ENCODE assay signal across 17 mouse cellular contexts in the genomic region with DNA sequence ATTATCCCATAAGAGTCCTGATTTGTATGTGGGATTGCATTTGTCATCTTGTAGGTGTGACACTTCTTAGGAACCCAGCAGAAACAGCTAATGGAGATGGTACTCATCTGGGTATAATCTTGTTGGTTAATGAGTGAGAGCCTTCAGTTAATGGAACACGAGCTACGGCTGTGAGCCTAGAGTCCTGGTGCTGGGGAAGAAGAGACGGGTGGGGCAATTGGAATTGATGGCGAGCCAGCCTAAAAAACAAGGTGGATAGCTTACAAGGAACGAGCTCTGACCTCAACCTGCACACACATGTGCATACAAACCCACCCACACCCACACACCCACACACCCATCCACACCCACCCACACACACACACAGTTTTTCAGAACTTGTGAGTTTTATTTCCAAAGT.
A peak's percentile ranks its signal among the peaks of the same experiment; 100 is the strongest.
DNase-seq lines count a peak whose midpoint lies in the region; ATAC-seq lines count a peak whose summit lies in the region.
"Had no signal": no experiment of that assay in that cellular context is flagged by ENCODE, and none has a peak within 500 bp of the region (broad histone marks: within the 10 kb centered on the region; RNA-seq: fewer than 3 reads in every experiment).

No protein-coding gene starts in this region.

- DNase-seq in midbrain, embryonic 11.5 days (ENCODE audit: low spot score, missing footprints): no peak
- DNase-seq in midbrain, embryonic 10.5 days (ENCODE audit: low spot score): no peak
- DNase-seq in spleen, postnatal 14 days (ENCODE audit: low spot score in 2 of 2): no peak
- DNase-seq in left cerebral cortex, adult 11 months (ENCODE audit: low spot score): no peak
- DNase-seq in ovary, postnatal 10 days (ENCODE audit: low spot score): no peak
- DNase-seq: B cell, adult 2 months; gastrocnemius, postnatal 25 days; heart, adult 2 months; right cerebral cortex, postnatal 4 days had no signal

- H3K4me2 ChIP-seq in midbrain, embryonic 11.5 days: no peak overlapping the region
- H3K4me2 ChIP-seq in forebrain, embryonic 15.5 days (replicated peaks): no peak overlapping the region
- no peak overlapping the region for H3K4me2 ChIP-seq in hindbrain, embryonic 16.5 days (ENCODE audit: low read length)
- H3K4me2 ChIP-seq in neural tube, embryonic 14.5 days (ENCODE audit: low read depth, low read length): no peak overlapping the region
- H3K4me2 ChIP-seq: intestine, embryonic 15.5 days; kidney, embryonic 15.5 days; limb, embryonic 15.5 days; liver, embryonic 15.5 days had no signal

- H3K9ac ChIP-seq in midbrain, embryonic 11.5 days (ENCODE audit: low read length): no peak overlapping the region
- no peak overlapping the region for H3K9ac ChIP-seq in forebrain, embryonic 15.5 days (replicated peaks)
- H3K9ac ChIP-seq in hindbrain, embryonic 16.5 days (ENCODE audit: low read depth, low read length): no peak overlapping the region
- no peak overlapping the region for H3K9ac ChIP-seq in neural tube, embryonic 14.5 days (replicated peaks; ENCODE audit: low read depth, low read length)
- H3K9ac ChIP-seq: intestine, embryonic 15.5 days; kidney, embryonic 15.5 days; limb, embryonic 15.5 days; liver, embryonic 15.5 days had no signal

- WGBS in midbrain, embryonic 11.5 days: 77% methylated on average over 5 of the region's 5 CpGs
- 90% methylated on average over 5 of the region's 5 CpGs for WGBS in midbrain, embryonic 10.5 days
- WGBS in forebrain, embryonic 15.5 days: 76% methylated on average over 5 of the region's 5 CpGs
- 73% methylated on average over 5 of the region's 5 CpGs for WGBS in hindbrain, embryonic 16.5 days
- 76% methylated on average over 5 of the region's 5 CpGs for WGBS in neural tube, embryonic 14.5 days

- peak; percentile 52 for ATAC-seq in midbrain, embryonic 11.5 days (ENCODE audit: low FRiP score)
- ATAC-seq in forebrain, embryonic 15.5 days (replicated peaks): peak; percentile 62
- ATAC-seq in hindbrain, embryonic 16.5 days: peak; percentile 50
- peak; percentile 54; the same call in 1 of the 2 replicates for ATAC-seq in neural tube, embryonic 14.5 days (ENCODE audit: low read depth)

- H3K27ac ChIP-seq in midbrain, embryonic 11.5 days (ENCODE audit: low read depth, low read length): no peak overlapping the region
- no peak overlapping the region for H3K27ac ChIP-seq in midbrain, embryonic 10.5 days (replicated peaks)
- H3K27ac ChIP-seq in forebrain, embryonic 15.5 days (replicated peaks): no peak overlapping the region
- no peak overlapping the region for H3K27ac ChIP-seq in hindbrain, embryonic 16.5 days (ENCODE audit: low read depth, low read length)
- H3K27ac ChIP-seq in neural tube, embryonic 14.5 days (ENCODE audit: low read depth, low read length): no peak overlapping the region
- H3K27ac ChIP-seq: heart, adult 2 months; intestine, embryonic 15.5 days; kidney, embryonic 15.5 days; limb, embryonic 15.5 days; liver, embryonic 15.5 days; stomach, postnatal 0 days had no signal

- no peaks in the 10 kb centered on the region for H3K27me3 ChIP-seq in midbrain, embryonic 11.5 days (ENCODE audit: control insufficient read depth, insufficient read depth, low read length)
- H3K27me3 ChIP-seq in midbrain, embryonic 10.5 days (ENCODE audit: low read depth, poor library complexity, severe bottlenecking): no peaks in the 10 kb centered on the region; the same call in 1 of the 2 replicates
- no peaks in the 10 kb centered on the region for H3K27me3 ChIP-seq in forebrain, embryonic 15.5 days
- H3K27me3 ChIP-seq in hindbrain, embryonic 16.5 days (replicated peaks; ENCODE audit: control insufficient read depth, insufficient read depth, low read length): no peaks in the 10 kb centered on the region
- H3K27me3 ChIP-seq in neural tube, embryonic 14.5 days (ENCODE audit: control insufficient read depth, insufficient read depth, low read length): no peaks in the 10 kb centered on the region
- H3K27me3 ChIP-seq: intestine, embryonic 15.5 days; kidney, embryonic 15.5 days; limb, embryonic 15.5 days; liver, embryonic 15.5 days had no signal

- H3K9me3 ChIP-seq in midbrain, embryonic 11.5 days (ENCODE audit: control insufficient read depth, low read length): no peaks in the 10 kb centered on the region
- H3K9me3 ChIP-seq in midbrain, embryonic 10.5 days (replicated peaks): 0 out of 2 replicates have a peak, but pooled peaks cover 2% of the 10 kb centered on the region
- no peaks in the 10 kb centered on the region for H3K9me3 ChIP-seq in forebrain, embryonic 15.5 days
- no peaks in the 10 kb centered on the region for H3K9me3 ChIP-seq in hindbrain, embryonic 16.5 days (ENCODE audit: control insufficient read depth, low read length)
- H3K9me3 ChIP-seq in neural tube, embryonic 14.5 days (ENCODE audit: control insufficient read depth, low read length): no peaks in the 10 kb centered on the region
- H3K9me3 ChIP-seq: intestine, embryonic 15.5 days; kidney, embryonic 15.5 days; limb, embryonic 15.5 days; liver, embryonic 15.5 days had no signal

- no peaks in the 10 kb centered on the region for H3K4me1 ChIP-seq in midbrain, embryonic 11.5 days (ENCODE audit: control insufficient read depth, insufficient read depth, low read length)
- H3K4me1 ChIP-seq in midbrain, embryonic 10.5 days: peaks cover 6% of the 10 kb centered on the region; the same call in 1 of the 2 replicates
- 0 out of 2 replicates have a peak, but pooled peaks cover 2% of the 10 kb centered on the region for H3K4me1 ChIP-seq in forebrain, embryonic 15.5 days
- H3K4me1 ChIP-seq in hindbrain, embryonic 16.5 days (ENCODE audit: control insufficient read depth, insufficient read depth, low read depth, low read length): no peaks in the 10 kb centered on the region; the same call in 1 of the 2 replicates
- no peaks in the 10 kb centered on the region for H3K4me1 ChIP-seq in neural tube, embryonic 14.5 days (ENCODE audit: control insufficient read depth, insufficient read depth, low read length)
- H3K4me1 ChIP-seq: intestine, embryonic 15.5 days; kidney, embryonic 15.5 days; limb, embryonic 15.5 days; liver, embryonic 15.5 days had no signal

- H3K4me3 ChIP-seq in midbrain, embryonic 11.5 days (ENCODE audit: low read depth, low read length): no peak overlapping the region
- H3K4me3 ChIP-seq in midbrain, embryonic 10.5 days: no peak overlapping the region
- no peak overlapping the region for H3K4me3 ChIP-seq in forebrain, embryonic 15.5 days
- no peak overlapping the region for H3K4me3 ChIP-seq in hindbrain, embryonic 16.5 days (ENCODE audit: low read length)
- no peak overlapping the region for H3K4me3 ChIP-seq in neural tube, embryonic 14.5 days (ENCODE audit: low read depth, low read length)
- H3K4me3 ChIP-seq: heart, adult 2 months; intestine, embryonic 15.5 days; kidney, embryonic 15.5 days; limb, embryonic 15.5 days; liver, embryonic 15.5 days had no signal

- no peaks in the 10 kb centered on the region for H3K36me3 ChIP-seq in midbrain, embryonic 11.5 days (ENCODE audit: control insufficient read depth, insufficient read depth, low read length)
- no peaks in the 10 kb centered on the region for H3K36me3 ChIP-seq in midbrain, embryonic 10.5 days
- H3K36me3 ChIP-seq in forebrain, embryonic 15.5 days: no peaks in the 10 kb centered on the region
- no peaks in the 10 kb centered on the region for H3K36me3 ChIP-seq in hindbrain, embryonic 16.5 days (ENCODE audit: control insufficient read depth, insufficient read depth, low read length)
- no peaks in the 10 kb centered on the region for H3K36me3 ChIP-seq in neural tube, embryonic 14.5 days (ENCODE audit: control insufficient read depth, insufficient read depth, low read length)
- H3K36me3 ChIP-seq: intestine, embryonic 15.5 days; kidney, embryonic 15.5 days; limb, embryonic 15.5 days; liver, embryonic 15.5 days had no signal
